Mouse (Mus musculus) adrenal gland, postnatal 4 days (tissue): ENCODE results near the gene Cdh13. TPM values are rescaled to one million over a fixed set of nuclear protein-coding genes. Genes with fewer than 3 reads are reported as not detected.

ENCODE experiments used
- DNase-seq, 2 experiments: peaks; one replicate each; pipeline ENCODE4 v3.0.0; 2021 to 2022; ENCODE audit warnings: low spot score in 2 of 2, mixed read lengths in 2 of 2
- total RNA-seq, 2 experiments: library from RNA; stranded (reverse); gene quantifications; 2 replicates each; pipeline ENCODE4 v1.2.3; 2021

Gene Cdh13
- total RNA-seq, 2 experiments from 2014 or later, result 9.0 to 11.0 TPM

- DNase-seq, result no peak
These were observed 737.9 kb downstream of the Cdh13 start for GRCm38 (mm10) chr8:119021478-119021877.

GRCm38 (mm10) chr8:119022301-119022870, 738.9 kb downstream of the Cdh13 start:
- no peak for DNase-seq

GRCm38 (mm10) chr8:119033398-119033797, 749.9 kb downstream of the Cdh13 start:
- DNase-seq, result no peak

GRCm38 (mm10) chr8:119034037-119034436, 750.5 kb downstream of the Cdh13 start:
- no peak for DNase-seq

GRCm38 (mm10) chr8:119035126-119035525, 751.6 kb downstream of the Cdh13 start:
- DNase-seq, result no peak

- DNase-seq, result no peak
These were observed 754.0 kb downstream of the Cdh13 start for GRCm38 (mm10) chr8:119037571-119037970.

- DNase-seq, result no peak
These were observed 755.8 kb downstream of the Cdh13 start for GRCm38 (mm10) chr8:119039358-119039757.

GRCm38 (mm10) chr8:119057876-119058275, 774.3 kb downstream of the Cdh13 start:
- DNase-seq, result no peak

- no peak for DNase-seq
These were observed 778.1 kb downstream of the Cdh13 start for GRCm38 (mm10) chr8:119061671-119062070.

GRCm38 (mm10) chr8:119064523-119064922, 781.0 kb downstream of the Cdh13 start:
- peak; percentile 7 to 26 for DNase-seq

GRCm38 (mm10) chr8:119072291-119072690, 788.8 kb downstream of the Cdh13 start:
- DNase-seq, result no peak

GRCm38 (mm10) chr8:119085022-119085421, 801.5 kb downstream of the Cdh13 start:
- DNase-seq, result no peak

GRCm38 (mm10) chr8:119098261-119098660, 814.7 kb downstream of the Cdh13 start:
- DNase-seq, result no peak

GRCm38 (mm10) chr8:119102871-119103270, 819.3 kb downstream of the Cdh13 start:
- no peak for DNase-seq

GRCm38 (mm10) chr8:119109655-119110054, 826.1 kb downstream of the Cdh13 start:
- DNase-seq, result no peak

GRCm38 (mm10) chr8:119112861-119113260, 829.3 kb downstream of the Cdh13 start:
- no peak for DNase-seq

- DNase-seq, result no peak
These were observed 837.7 kb downstream of the Cdh13 start for GRCm38 (mm10) chr8:119121236-119121635.

GRCm38 (mm10) chr8:119127841-119128240, 844.3 kb downstream of the Cdh13 start:
- no peak for DNase-seq

GRCm38 (mm10) chr8:119128266-119128665, 844.7 kb downstream of the Cdh13 start:
- DNase-seq, result no peak

- DNase-seq, result no peak
These were observed 873.0 kb downstream of the Cdh13 start for GRCm38 (mm10) chr8:119156454-119156921.

GRCm38 (mm10) chr8:119158628-119159027, 875.1 kb downstream of the Cdh13 start:
- no peak for DNase-seq

GRCm38 (mm10) chr8:119159794-119160193, 876.3 kb downstream of the Cdh13 start:
- DNase-seq, result no peak

- no peak for DNase-seq
These were observed 880.5 kb downstream of the Cdh13 start for GRCm38 (mm10) chr8:119164076-119164475.
